Comparison of ENCODE assay signal across 9 mouse cellular contexts in genomic region chr3:17319213-17319612, GRCm38 (mm10).
DNase-seq lines count a peak whose midpoint lies in the region; TF ChIP-seq lines count a peak whose summit lies in the region.
"Had no signal": no experiment of that assay in that cellular context is flagged by ENCODE, and none has a peak within 500 bp of the region (broad histone marks: within the 10 kb centered on the region; RNA-seq: fewer than 3 reads in every experiment).

No protein-coding gene starts in this region.

- peak; percentile 5 for DNase-seq in cerebellum, adult 8-10 months
- no peak for DNase-seq in cerebellum, adult 18-20 months
- DNase-seq in ES-E14 (ENCODE audit: low read depth, low spot score): peak; percentile 50
- DNase-seq in heart, adult 9 months (ENCODE audit: low spot score in 2 of 2): peak; percentile 1 to 7
- DNase-seq in limb, embryonic 10.5 days (ENCODE audit: low spot score): peak; percentile 45
- peak; percentile 15 for DNase-seq in right cerebral cortex, postnatal 4 days
- DNase-seq in ovary, postnatal 14 days (ENCODE audit: low spot score): no peak
- no peak for DNase-seq in frontal cortex, postnatal 36 days (ENCODE audit: low spot score in 2 of 2)

- no peak overlapping the region for H3K27ac ChIP-seq in ES-E14 (ENCODE audit: insufficient read depth, low read depth, low read length, poor library complexity, severe bottlenecking)
- H3K27ac ChIP-seq in limb, embryonic 10.5 days: no peak overlapping the region
- H3K27ac ChIP-seq: embryonic facial prominence, embryonic 13.5 days had no signal

- H3K9ac ChIP-seq in ES-E14 (ENCODE audit: insufficient read depth, low read depth, low read length, poor library complexity, severe bottlenecking): no peak overlapping the region
- H3K9ac ChIP-seq: embryonic facial prominence, embryonic 13.5 days had no signal

- H3K9me3 ChIP-seq in ES-E14 (ENCODE audit: control insufficient read depth, insufficient read depth, low read depth, low read length): no peaks in the 10 kb centered on the region
- H3K9me3 ChIP-seq in limb, embryonic 10.5 days (replicated peaks): no peaks in the 10 kb centered on the region
- H3K9me3 ChIP-seq: embryonic facial prominence, embryonic 13.5 days had no signal

- in situ Hi-C loops in ES-E14 (cut with MboI; ENCODE audit: low sequenced_read_pairs in 2 of 2, unreplicated experiment in 2 of 2): no loop called here

- H3K4me1 ChIP-seq in ES-E14 (ENCODE audit: control insufficient read depth in 2 of 2, insufficient read depth in 2 of 2, low read length in 2 of 2, poor library complexity in 1 of 2): no peaks in the 10 kb centered on the region
- peaks cover 12% of the 10 kb centered on the region for H3K4me1 ChIP-seq in limb, embryonic 10.5 days
- H3K4me1 ChIP-seq: embryonic facial prominence, embryonic 13.5 days had no signal

- no peak overlapping the region for H3K4me3 ChIP-seq in ES-E14 (ENCODE audit: insufficient read depth in 1 of 2, low read depth in 1 of 2, low read length in 2 of 2, poor library complexity in 1 of 2, severe bottlenecking in 1 of 2)
- H3K4me3 ChIP-seq in limb, embryonic 10.5 days: no peak overlapping the region
- H3K4me3 ChIP-seq: embryonic facial prominence, embryonic 13.5 days had no signal

- WGBS in limb, embryonic 10.5 days: 6% methylated on average over 9 of the region's 9 CpGs

- H3K36me3 ChIP-seq in ES-E14 (ENCODE audit: control insufficient read depth, insufficient read depth, low read length, poor library complexity, severe bottlenecking): no peaks in the 10 kb centered on the region
- no peaks in the 10 kb centered on the region for H3K36me3 ChIP-seq in limb, embryonic 10.5 days
- H3K36me3 ChIP-seq: embryonic facial prominence, embryonic 13.5 days had no signal

- no peaks in the 10 kb centered on the region for H3K27me3 ChIP-seq in limb, embryonic 10.5 days (ENCODE audit: low read depth, poor library complexity, severe bottlenecking)

TF ChIP-seq in ES-E14, 5 proteins besides CTCF, POLR2A, EP300 and RAD21:
- TF ChIP-seq HCFC1 (IDR thresholded peaks at IDR 0.05; ENCODE audit: borderline replicate concordance, insufficient read depth, low read length) (no peak), MAFK (IDR thresholded peaks at IDR 0.05; ENCODE audit: insufficient read depth, low read depth, low read length) (no peak)

Comparison
In these comparisons a context has a peak if more than half of its experiments do, and no peak if none do; other contexts are left out.
1. DNase-seq: peak in cerebellum, adult 8-10 months (single experiment), ES-E14 (single experiment), heart, adult 9 months (2 of 2), limb, embryonic 10.5 days (single experiment) and right cerebral cortex, postnatal 4 days (single experiment); none in cerebellum, adult 18-20 months (0 of 2), ovary, postnatal 14 days (single experiment) and frontal cortex, postnatal 36 days (0 of 2).